Mouse (Mus musculus) neural tube, embryonic 14.5 days (tissue): ENCODE measurements at regions not wholly inside any gene's neighbourhood (a gene's known extent, or its start where the extent isn't known, plus 50 kb on each side); places are given as distances from the start of the nearest gene placed in this dataset.
A peak's percentile ranks its signal among the peaks of the same experiment; 100 is the strongest.

Experiments
- ATAC-seq: fragments of 200-750 bp; cut with Nextera tagmentation; 2 replicates; pipeline ENCODE4 v1.8.0; 2017; ENCODE audit warnings: low read depth, mild to moderate bottlenecking, moderate TSS enrichment, moderate library complexity
- H3K27ac ChIP-seq: fragments of 300-500 bp; sonication (generic); 2 replicates; pipeline ENCODE4 v1.5.1; 2014; ENCODE audit warnings: low read depth, mild to moderate bottlenecking, control low read depth, low read length, moderate library complexity, mixed read lengths
- H3K27me3 ChIP-seq: fragments of 300-500 bp; sonication (generic); 2 replicates; pipeline ENCODE4 v1.6.1; 2014; ENCODE audit warnings: low read length; ENCODE audit not compliant: control insufficient read depth, insufficient read depth
- H3K36me3 ChIP-seq: fragments of 300-500 bp; sonication (generic); 2 replicates; pipeline ENCODE4 v1.6.1; 2014; ENCODE audit warnings: low read length, mixed read lengths; ENCODE audit not compliant: control insufficient read depth, insufficient read depth
- H3K4me1 ChIP-seq: fragments of 300-500 bp; sonication (generic); 2 replicates; pipeline ENCODE4 v1.6.1; 2014; ENCODE audit warnings: low read length; ENCODE audit not compliant: control insufficient read depth, insufficient read depth
- H3K4me2 ChIP-seq: fragments of 300-500 bp; sonication (generic); 2 replicates; pipeline ENCODE4 v1.6.1; 2014; ENCODE audit warnings: mild to moderate bottlenecking, low read depth, low read length, control low read depth
- H3K4me3 ChIP-seq: fragments of 300-500 bp; sonication (generic); 2 replicates; pipeline ENCODE4 v1.5.1; 2014; ENCODE audit warnings: low read depth, low read length, control low read depth, mixed read lengths
- H3K9ac ChIP-seq: fragments of 300-500 bp; sonication (generic); replicated peaks from 2 replicates; pipeline ENCODE4 v1.6.1; 2014; ENCODE audit warnings: low read depth, mild to moderate bottlenecking, control low read depth, low read length, mixed read lengths
- H3K9me3 ChIP-seq: fragments of 300-500 bp; sonication (generic); 2 replicates; pipeline ENCODE4 v1.6.1; 2016; ENCODE audit warnings: low read length; ENCODE audit not compliant: control insufficient read depth
- WGBS: fragments of 180-500 bp; shearing (Covaris S2); extraction: QIAGEN DNeasy Blood & Tissue Kit; methylation state at CpG from one replicate; pipeline ENCODE4 v1.1.7; 2014; 5-methylcytosine and 5-hydroxymethylcytosine counted together

DNA sequence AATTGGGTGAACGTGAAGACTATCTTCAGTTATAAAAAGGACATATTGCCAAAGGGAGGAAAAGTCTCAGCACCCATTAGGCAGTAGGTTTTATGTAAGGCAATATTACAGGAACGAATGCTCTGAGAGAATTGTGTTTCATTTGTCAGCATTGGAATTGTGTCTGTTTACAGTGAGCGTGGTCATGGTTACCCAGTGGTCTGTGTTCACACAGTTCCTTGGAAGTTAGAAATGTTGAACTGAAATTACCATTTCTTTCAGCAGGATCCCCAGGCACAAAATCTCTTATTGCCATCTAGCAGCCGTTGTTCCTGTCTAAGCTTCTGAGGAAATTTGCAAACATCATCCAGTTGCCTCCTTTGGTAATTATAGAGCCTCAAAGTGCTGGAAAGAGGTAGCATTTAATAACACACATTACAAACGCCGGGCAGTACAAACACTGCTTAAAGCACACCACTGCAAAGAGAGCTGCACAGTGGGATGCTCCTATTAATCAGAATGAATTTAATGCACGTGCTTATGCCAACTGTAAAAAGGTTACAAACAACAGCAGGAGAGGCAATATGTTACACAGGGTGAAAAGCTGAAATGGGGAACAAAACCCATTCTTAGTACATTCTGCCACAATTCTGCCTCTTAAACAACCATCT is 555.4 kb upstream of the Marcks start:
- H3K4me2 ChIP-seq = no peak overlapping the region

DNA sequence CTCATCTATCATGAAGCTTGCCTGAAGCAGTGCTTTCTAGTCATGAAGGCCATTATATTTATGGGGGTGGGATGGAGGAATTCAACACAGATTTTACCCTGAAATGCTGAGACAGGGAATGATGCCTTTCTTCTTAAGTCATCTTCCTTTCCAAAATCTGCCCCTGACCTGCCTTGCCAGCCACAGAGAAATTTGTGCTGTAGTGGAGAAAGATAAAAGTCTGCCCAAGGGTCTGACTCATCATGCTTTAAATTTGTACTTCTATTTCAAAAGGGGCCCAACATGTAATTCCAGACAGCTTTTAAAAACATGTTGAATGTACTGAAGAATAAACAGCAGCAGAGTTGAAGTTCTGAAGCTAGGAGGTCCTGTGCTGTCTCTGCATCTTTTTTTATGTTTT is 554.1 kb upstream of the Marcks start:
- no peaks in the 10 kb centered on the region for H3K36me3 ChIP-seq
- H3K9me3 ChIP-seq = no peaks in the 10 kb centered on the region
- H3K27me3 ChIP-seq = no peaks in the 10 kb centered on the region
- H3K4me3 ChIP-seq = no peak overlapping the region
- peaks cover 5% of the 10 kb centered on the region; the same call in 1 of the 2 replicates for H3K4me1 ChIP-seq
- H3K9ac ChIP-seq = no peak overlapping the region
- H3K4me2 ChIP-seq = no peak overlapping the region
- no peak overlapping the region for H3K27ac ChIP-seq
- ATAC-seq = no peak

More for the DNA sequence above, 555.4 kb upstream of the Marcks start:
- peak; percentile 69; the same call in 1 of the 2 replicates for ATAC-seq
- H3K27ac ChIP-seq = 0 out of 2 replicates have a peak overlapping the region, but pooled peaks have one; percentile 48
- WGBS = 41% methylated on average over 7 of the region's 7 CpGs
- no peaks in the 10 kb centered on the region for H3K36me3 ChIP-seq
- H3K27me3 ChIP-seq = no peaks in the 10 kb centered on the region
- no peaks in the 10 kb centered on the region for H3K9me3 ChIP-seq
- no peak overlapping the region for H3K4me3 ChIP-seq
- peaks cover 5% of the 10 kb centered on the region; the same call in 1 of the 2 replicates for H3K4me1 ChIP-seq
- no peak overlapping the region for H3K9ac ChIP-seq

DNA sequence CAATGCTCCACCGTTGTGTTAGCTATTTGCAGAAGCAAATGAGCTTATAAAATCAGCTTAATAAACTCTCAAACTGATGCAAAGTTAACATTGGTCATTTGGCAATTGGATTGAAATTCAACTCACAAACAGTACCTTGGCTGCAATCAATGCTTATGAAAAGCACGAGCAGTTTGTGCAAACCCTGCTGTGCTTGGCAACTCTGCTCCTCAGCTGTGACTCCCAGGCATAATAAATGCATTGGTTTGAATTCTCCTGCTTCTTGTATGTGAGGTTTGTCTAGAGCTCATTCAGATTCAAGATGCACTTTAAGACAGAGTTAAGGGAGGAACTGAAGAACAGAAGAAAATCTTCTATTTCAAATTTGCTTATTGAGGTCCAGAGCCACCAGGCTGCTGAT is 553.2 kb upstream of the Marcks start:
- H3K4me3 ChIP-seq = no peak overlapping the region
- no peaks in the 10 kb centered on the region for H3K9me3 ChIP-seq
- no peak overlapping the region for H3K4me2 ChIP-seq
- H3K27me3 ChIP-seq = no peaks in the 10 kb centered on the region
- no peaks in the 10 kb centered on the region for H3K36me3 ChIP-seq
- peaks cover 5% of the 10 kb centered on the region; the same call in 1 of the 2 replicates for H3K4me1 ChIP-seq
- no peak overlapping the region for H3K9ac ChIP-seq
- no peak overlapping the region for H3K27ac ChIP-seq
- 39% methylated on average over 2 of the region's 2 CpGs for whole genome bisulfite sequencing
- ATAC-seq = no peak

DNA sequence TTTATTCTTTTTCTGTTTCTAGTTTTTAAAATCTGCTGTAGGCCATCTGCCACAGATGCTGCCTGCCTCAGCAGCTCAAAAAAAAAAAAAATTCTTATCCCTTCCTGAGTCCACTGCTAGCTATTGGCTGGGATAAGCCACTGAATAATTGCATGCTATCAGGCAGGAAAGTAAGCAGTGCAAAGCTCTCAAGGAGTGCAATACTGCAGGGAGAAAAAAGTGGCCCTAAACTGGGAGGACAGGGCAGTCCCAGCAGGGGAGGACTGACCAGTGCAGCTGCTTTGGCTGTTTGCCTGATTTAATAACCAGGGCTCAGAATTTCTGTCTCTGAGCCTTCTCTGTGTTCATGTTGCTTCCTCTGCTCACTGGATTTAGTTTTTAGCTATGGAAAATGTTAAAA is 544.4 kb upstream of the Marcks start:
- Histone ChIP-seq H3K36me3 (no peaks in the 10 kb centered on the region), H3K4me2 (no peak overlapping the region), H3K9me3 (no peaks in the 10 kb centered on the region), H3K4me3 (no peak overlapping the region), H3K27ac (no peak overlapping the region), H3K4me1 (no peaks in the 10 kb centered on the region), H3K9ac (no peak overlapping the region), H3K27me3 (no peaks in the 10 kb centered on the region)
- no peak for ATAC-seq

DNA sequence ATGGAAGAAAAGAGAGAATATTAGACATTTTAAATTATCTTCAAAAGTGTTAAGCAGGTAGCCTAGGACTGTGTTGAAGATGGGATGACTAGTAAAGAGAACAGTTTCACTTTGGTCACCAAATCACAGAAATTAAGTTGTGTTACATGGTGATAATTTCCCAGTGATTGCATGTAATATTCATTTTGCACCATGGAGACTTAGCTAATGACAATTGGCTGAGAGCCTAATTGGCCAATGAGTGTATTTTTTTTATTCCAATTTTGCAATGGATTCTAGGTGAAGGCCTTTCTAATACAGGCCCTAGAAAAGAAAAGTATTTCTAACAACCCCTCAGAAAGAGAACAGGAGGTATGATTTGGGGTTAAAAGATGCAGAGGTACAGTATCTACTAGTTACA is 541.9 kb upstream of the Marcks start:
- no peak overlapping the region for H3K9ac ChIP-seq
- no peaks in the 10 kb centered on the region for H3K9me3 ChIP-seq
- H3K27ac ChIP-seq = no peak overlapping the region
- no peak overlapping the region for H3K4me3 ChIP-seq
- H3K27me3 ChIP-seq = no peaks in the 10 kb centered on the region
- H3K36me3 ChIP-seq = no peaks in the 10 kb centered on the region
- no peaks in the 10 kb centered on the region for H3K4me1 ChIP-seq
- H3K4me2 ChIP-seq = no peak overlapping the region
- no peak for ATAC-seq

DNA sequence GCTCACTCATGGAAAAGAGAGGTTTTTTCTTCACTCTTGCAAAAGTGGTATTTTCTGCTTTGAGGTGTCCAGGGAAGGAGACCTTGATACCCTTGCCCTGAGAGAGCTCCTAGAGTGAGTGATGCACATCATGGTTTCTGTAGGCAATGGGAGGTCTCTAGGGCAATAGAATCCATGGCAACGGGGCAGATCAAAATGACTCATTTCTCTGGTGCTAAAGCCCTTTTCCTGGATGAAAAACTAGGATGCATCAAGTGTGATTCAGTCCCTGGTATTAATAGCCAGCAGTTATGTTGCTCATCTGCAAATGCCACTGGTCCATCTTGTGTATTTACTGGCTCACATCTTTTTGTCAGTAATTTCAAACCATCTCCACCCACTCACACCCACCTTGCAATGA is 539.1 kb upstream of the Marcks start:
- Histone ChIP-seq H3K36me3 (no peaks in the 10 kb centered on the region), H3K4me3 (no peak overlapping the region), H3K27me3 (no peaks in the 10 kb centered on the region), H3K4me2 (no peak overlapping the region), H3K27ac (no peak overlapping the region), H3K9ac (no peak overlapping the region), H3K4me1 (no peaks in the 10 kb centered on the region), H3K9me3 (no peaks in the 10 kb centered on the region)
- WGBS = 88% methylated on average over 1 of the region's 1 CpGs
- ATAC-seq = no peak

DNA sequence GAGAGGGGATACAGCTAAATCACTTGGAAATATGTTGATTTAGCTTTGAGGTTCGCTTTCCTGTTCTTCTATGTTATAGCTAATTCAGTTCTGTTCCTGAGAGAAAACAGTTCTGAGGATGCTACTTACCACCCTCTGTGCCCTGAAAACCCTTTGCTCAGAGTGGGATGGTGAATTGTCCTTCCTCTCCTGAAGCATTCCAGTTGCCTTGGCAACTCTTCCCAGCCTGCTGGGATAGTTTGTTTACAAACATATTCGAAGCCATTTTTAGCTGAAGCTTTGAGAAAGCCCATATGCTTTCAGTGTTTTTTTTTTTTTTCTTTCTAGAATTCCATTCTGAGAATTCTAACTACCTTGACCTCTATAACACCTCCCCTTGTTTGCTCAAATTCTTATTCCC is 530.1 kb upstream of the Marcks start:
- H3K4me2 ChIP-seq = no peak overlapping the region
- H3K4me3 ChIP-seq = no peak overlapping the region
- no peaks in the 10 kb centered on the region for H3K9me3 ChIP-seq
- no peaks in the 10 kb centered on the region for H3K4me1 ChIP-seq
- 35% methylated on average over 2 of the region's 2 CpGs for WGBS
- no peaks in the 10 kb centered on the region for H3K36me3 ChIP-seq
- ATAC-seq = no peak
- no peak overlapping the region for H3K27ac ChIP-seq
- H3K9ac ChIP-seq = no peak overlapping the region
- no peaks in the 10 kb centered on the region for H3K27me3 ChIP-seq

DNA sequence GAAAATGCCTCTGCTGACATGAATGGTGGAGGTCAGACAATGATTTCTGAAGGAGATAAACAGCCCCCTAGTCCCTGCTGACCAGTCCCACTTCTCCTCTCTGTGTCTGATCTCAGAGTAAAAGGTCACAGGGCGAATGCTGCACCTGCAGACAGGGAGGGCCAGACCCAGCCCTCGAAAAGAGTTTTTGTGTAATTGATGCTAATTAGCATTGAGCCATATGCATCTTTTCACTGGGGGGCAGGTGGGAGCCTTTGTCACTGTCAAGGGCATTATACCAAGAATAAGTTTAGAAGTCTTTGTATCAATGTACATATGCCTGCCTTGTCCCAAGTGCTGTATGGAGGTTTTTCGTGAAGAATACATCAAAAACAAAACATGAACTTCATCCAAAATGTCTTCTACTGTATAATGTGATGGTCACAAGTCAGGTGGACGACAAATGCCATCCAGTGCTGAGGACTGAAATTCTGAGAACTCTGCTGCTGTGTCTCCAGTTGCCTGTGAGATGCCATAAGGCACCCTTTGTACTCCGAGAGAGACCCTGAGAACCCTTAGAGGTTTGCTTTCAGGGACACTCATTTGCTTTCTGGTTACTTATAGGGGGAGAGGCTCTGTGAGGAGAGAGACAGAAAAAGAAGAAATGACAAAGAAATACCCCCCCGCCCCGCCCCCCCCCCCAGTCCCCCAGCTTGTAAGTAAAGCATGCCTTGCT is 528.5 kb upstream of the Marcks start:
- WGBS = 25% methylated on average over 7 of the region's 7 CpGs
- H3K9ac ChIP-seq = no peak overlapping the region
- peak; percentile 41; the same call in 1 of the 2 replicates for ATAC-seq

DNA sequence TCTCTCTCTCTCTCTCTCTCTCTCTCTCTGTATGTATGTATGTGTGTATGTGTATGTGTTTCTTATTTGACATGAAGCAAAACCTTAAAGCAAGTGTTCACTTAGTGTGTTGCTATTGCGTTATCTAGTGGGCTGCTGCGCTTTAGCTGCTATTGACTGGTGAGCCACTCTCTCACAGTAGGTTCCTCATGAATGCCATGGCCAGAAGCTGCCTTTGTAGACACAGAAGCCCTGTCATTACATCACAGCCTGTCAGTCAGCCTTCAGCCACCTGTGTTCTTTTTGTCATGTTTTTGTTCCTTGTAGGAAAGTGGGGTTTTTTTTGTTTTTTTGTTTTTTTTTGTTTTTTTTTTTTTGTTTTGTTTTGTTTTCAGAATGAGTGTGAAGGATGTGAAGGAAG is 527.8 kb upstream of the Marcks start:
- no peak overlapping the region for H3K27ac ChIP-seq
- WGBS = 26% methylated on average over 2 of the region's 2 CpGs
- no peak overlapping the region for H3K9ac ChIP-seq
- H3K36me3 ChIP-seq = no peaks in the 10 kb centered on the region
- H3K4me1 ChIP-seq = no peaks in the 10 kb centered on the region
- H3K9me3 ChIP-seq = no peaks in the 10 kb centered on the region
- H3K4me3 ChIP-seq = no peak overlapping the region
- ATAC-seq = no peak
- no peak overlapping the region for H3K4me2 ChIP-seq
- no peaks in the 10 kb centered on the region for H3K27me3 ChIP-seq

More for the DNA sequence above, 528.5 kb upstream of the Marcks start:
- Histone ChIP-seq H3K4me1 (no peaks in the 10 kb centered on the region), H3K4me2 (no peak overlapping the region), H3K36me3 (no peaks in the 10 kb centered on the region), H3K27me3 (no peaks in the 10 kb centered on the region), H3K27ac (no peak overlapping the region), H3K4me3 (no peak overlapping the region), H3K9me3 (no peaks in the 10 kb centered on the region)
